Mouse (Mus musculus) kidney, embryonic 16.5 days (tissue): ENCODE data around the gene Rtkn. TPM values are rescaled to one million over a fixed set of nuclear protein-coding genes. Genes with fewer than 3 reads are reported as not detected.

Experiments
- ATAC-seq: fragments of 200-750 bp; cut with Nextera tagmentation; 2 replicates; pipeline ENCODE4 v1.8.0; 2017; ENCODE audit warnings: moderate TSS enrichment; ENCODE audit not compliant: low FRiP score, low TSS enrichment
- H3K27ac ChIP-seq: fragments of 300-500 bp; sonication (generic); 2 replicates; pipeline ENCODE4 v1.5.1; 2014; ENCODE audit warnings: low read length
- H3K27me3 ChIP-seq: fragments of 300-500 bp; sonication (generic); 2 replicates; pipeline ENCODE4 v1.6.1; 2014; ENCODE audit warnings: low read length, control low read depth, mixed read lengths; ENCODE audit not compliant: insufficient read depth
- H3K36me3 ChIP-seq: fragments of 300-500 bp; sonication (generic); 2 replicates; pipeline ENCODE4 v1.6.1; 2014; ENCODE audit warnings: low read length, control low read depth, mixed read lengths; ENCODE audit not compliant: insufficient read depth
- H3K4me1 ChIP-seq: fragments of 300-500 bp; sonication (generic); 2 replicates; pipeline ENCODE4 v1.6.1; 2014; ENCODE audit warnings: low read length, control low read depth, mixed read lengths; ENCODE audit not compliant: insufficient read depth
- H3K4me2 ChIP-seq: fragments of 300-500 bp; sonication (generic); replicated peaks from 2 replicates; pipeline ENCODE4 v1.6.1; 2014; ENCODE audit warnings: low read depth, low read length
- H3K4me3 ChIP-seq: fragments of 300-500 bp; sonication (generic); 2 replicates; pipeline ENCODE4 v1.5.1; 2014; ENCODE audit warnings: mild to moderate bottlenecking, low read length
- H3K9ac ChIP-seq: fragments of 300-500 bp; sonication (generic); replicated peaks from 2 replicates; pipeline ENCODE4 v1.6.1; 2014; ENCODE audit warnings: low read length
- H3K9me3 ChIP-seq: fragments of 300-500 bp; sonication (generic); 2 replicates; pipeline ENCODE4 v1.6.1; 2016; ENCODE audit warnings: low read length, control low read depth
- WGBS: fragments of 180-500 bp; shearing (Covaris S2); extraction: QIAGEN DNeasy Blood & Tissue Kit; methylation state at CpG from one replicate; pipeline ENCODE4 v1.1.7; 2014; 5-methylcytosine and 5-hydroxymethylcytosine counted together
- polyA plus RNA-seq: library from polyadenylated mRNA; unstranded; fragments of >200 nt; fragmentation: Nextera tagmentation; extraction: Ambion mirVana; gene quantifications from 2 replicates; pipeline ENCODE4 v1.2.1, GENCODE M21; 2015

Gene Rtkn
- polyA plus RNA-seq, 1 experiment from 2014 or later = 43.9 TPM

DNA sequence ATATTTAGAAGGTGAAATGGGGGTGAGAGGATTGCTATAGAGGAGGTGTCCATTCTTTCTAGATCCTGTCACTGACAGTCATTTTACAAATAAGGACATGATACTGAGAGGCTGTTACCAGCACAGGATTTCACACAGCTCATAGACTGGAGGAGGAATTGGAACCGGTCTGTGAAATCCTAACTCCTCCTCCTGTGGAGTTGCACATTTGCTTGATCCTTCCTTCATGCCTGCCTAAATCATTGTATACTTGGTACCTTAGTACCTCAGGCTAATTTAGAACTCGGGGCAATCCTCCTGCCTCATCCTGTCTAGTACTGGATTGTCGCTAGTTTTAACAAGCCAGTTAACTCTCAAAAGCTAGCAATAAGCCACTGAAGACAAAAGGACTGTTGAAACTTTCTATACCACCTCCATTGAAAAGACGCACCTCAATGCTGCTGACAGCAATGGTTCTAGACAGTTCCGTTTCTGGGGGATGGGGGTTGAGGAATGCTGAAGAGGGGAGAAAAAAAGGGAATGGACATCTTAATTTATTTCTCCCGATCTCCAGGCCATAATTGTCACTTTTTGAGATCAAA is 29.9 kb downstream of the Rtkn start:
- Histone ChIP-seq H3K4me2 (peak overlapping the region; percentile 80), H3K27me3 (peaks cover 24% of the 10 kb centered on the region), H3K4me3 (peak overlapping the region; percentile 89), H3K4me1 (peaks cover 36% of the 10 kb centered on the region), H3K9ac (peak overlapping the region; percentile 93), H3K9me3 (no peaks in the 10 kb centered on the region), H3K36me3 (no peaks in the 10 kb centered on the region), H3K27ac (peak overlapping the region; percentile 64)
- ATAC-seq = no peak; the same call in 1 of the 2 replicates
- WGBS = 4% methylated on average over 6 of the region's 6 CpGs

GRCm38 (mm10) chr6:83165607-83166242 is 30.5 kb downstream of the Rtkn start, which contains the start of gene Dctn1:
Dctn1 (plus strand) TSS chr6:83165920.
- Histone ChIP-seq H3K9ac (peak within 1 kb of the TSS; percentile 93), H3K27ac (peak within 1 kb of the TSS; percentile 84), H3K27me3 (peaks cover 19% of the 10 kb centered on the region), H3K4me3 (peak within 1 kb of the TSS; percentile 89), H3K4me1 (peaks cover 37% of the 10 kb centered on the region), H3K9me3 (no peaks in the 10 kb centered on the region), H3K36me3 (no peaks in the 10 kb centered on the region), H3K4me2 (peak within 1 kb of the TSS; percentile 80)
- ATAC-seq = peak; percentile 82
- WGBS = under 1% methylated on average over 49 of the region's 58 CpGs

- no peaks in the 10 kb centered on the region for H3K36me3 ChIP-seq
- WGBS = 0% methylated on average over 12 of the region's 12 CpGs
- no peak; the same call in 1 of the 2 replicates for ATAC-seq
- H3K4me1 ChIP-seq = peaks cover 37% of the 10 kb centered on the region
- H3K4me2 ChIP-seq = peak overlapping the region; percentile 80
- H3K27ac ChIP-seq = peak overlapping the region; percentile 84
- H3K27me3 ChIP-seq = peaks cover 14% of the 10 kb centered on the region
- H3K4me3 ChIP-seq = peak overlapping the region; percentile 89
- H3K9me3 ChIP-seq = no peaks in the 10 kb centered on the region
- H3K9ac ChIP-seq = peak overlapping the region; percentile 93
These were observed 31.0 kb downstream of the Rtkn start for GRCm38 (mm10) chr6:83166243-83166630.

GRCm38 (mm10) chr6:83169872-83170271 is 34.6 kb downstream of the Rtkn start:
- 34% methylated on average over 5 of the region's 5 CpGs for WGBS
- Histone ChIP-seq H3K27me3 (no peaks in the 10 kb centered on the region), H3K9ac (no peak overlapping the region), H3K9me3 (no peaks in the 10 kb centered on the region), H3K4me3 (no peak overlapping the region), H3K36me3 (no peaks in the 10 kb centered on the region), H3K4me1 (peaks cover 20% of the 10 kb centered on the region), H3K4me2 (no peak overlapping the region), H3K27ac (no peak overlapping the region)
- ATAC-seq = no peak

DNA sequence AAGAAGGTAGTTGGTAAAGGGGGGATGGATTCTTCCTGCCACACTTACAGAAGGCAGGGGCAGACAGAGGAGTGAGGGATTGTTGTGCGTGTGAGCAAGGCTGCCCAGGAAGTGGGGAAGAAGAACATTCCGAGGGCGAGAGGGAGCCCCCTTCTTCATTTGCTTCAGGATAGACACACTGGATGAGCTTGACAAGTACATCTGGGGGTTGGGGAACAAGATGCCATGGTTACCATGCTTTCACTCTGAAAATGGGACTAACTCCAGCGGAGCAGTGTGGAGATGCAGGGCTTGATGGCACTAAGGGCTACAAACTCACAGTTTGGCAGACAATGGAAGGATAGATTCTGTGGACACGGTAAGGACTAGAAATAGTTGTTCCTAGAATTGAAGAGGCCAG is 35.8 kb downstream of the Rtkn start:
- H3K9ac ChIP-seq = no peak overlapping the region
- no peak overlapping the region for H3K27ac ChIP-seq
- 75% methylated on average over 5 of the region's 5 CpGs for WGBS
- no peak overlapping the region for H3K4me3 ChIP-seq
- H3K4me1 ChIP-seq = peaks cover 17% of the 10 kb centered on the region
- no peak overlapping the region for H3K4me2 ChIP-seq
- no peaks in the 10 kb centered on the region for H3K27me3 ChIP-seq
- no peaks in the 10 kb centered on the region for H3K9me3 ChIP-seq
- no peaks in the 10 kb centered on the region for H3K36me3 ChIP-seq
- no peak for ATAC-seq

- H3K4me2 ChIP-seq = no peak overlapping the region
- 61% methylated on average over 9 of the region's 9 CpGs for WGBS
- no peak overlapping the region for H3K9ac ChIP-seq
- no peak overlapping the region for H3K4me3 ChIP-seq
- no peak overlapping the region for H3K27ac ChIP-seq
- no peaks in the 10 kb centered on the region for H3K9me3 ChIP-seq
- no peaks in the 10 kb centered on the region for H3K36me3 ChIP-seq
- no peaks in the 10 kb centered on the region for H3K27me3 ChIP-seq
- H3K4me1 ChIP-seq = peaks cover 8% of the 10 kb centered on the region; the same call in 1 of the 2 replicates
- no peak for ATAC-seq
These were observed 37.1 kb downstream of the Rtkn start for GRCm38 (mm10) chr6:83172240-83172920.

GRCm38 (mm10) chr6:83175996-83176395 is 40.7 kb downstream of the Rtkn start:
- H3K27me3 ChIP-seq = no peaks in the 10 kb centered on the region

GRCm38 (mm10) chr6:83179390-83180117 is 44.3 kb downstream of the Rtkn start:
- Histone ChIP-seq H3K9me3 (no peaks in the 10 kb centered on the region), H3K4me3 (peak overlapping the region; percentile 26), H3K27ac (no peak overlapping the region), H3K36me3 (peaks cover 19% of the 10 kb centered on the region), H3K27me3 (no peaks in the 10 kb centered on the region), H3K9ac (peak overlapping the region; percentile 22; the same call in 1 of the 2 replicates), H3K4me2 (peak overlapping the region; percentile 55), H3K4me1 (peaks cover 13% of the 10 kb centered on the region)
- ATAC-seq = peak; percentile 77
- WGBS = 21% methylated on average over 12 of the region's 12 CpGs

More at GRCm38 (mm10) chr6:83175996-83176395, 40.7 kb downstream of the Rtkn start:
- H3K4me1 ChIP-seq = peaks cover 13% of the 10 kb centered on the region
- H3K9me3 ChIP-seq = no peaks in the 10 kb centered on the region
- no peak overlapping the region for H3K4me3 ChIP-seq
- H3K9ac ChIP-seq = no peak overlapping the region
- no peak for ATAC-seq
- H3K36me3 ChIP-seq = no peaks in the 10 kb centered on the region
- H3K27ac ChIP-seq = no peak overlapping the region
- WGBS = 77% methylated on average over 8 of the region's 8 CpGs
- H3K4me2 ChIP-seq = no peak overlapping the region

DNA sequence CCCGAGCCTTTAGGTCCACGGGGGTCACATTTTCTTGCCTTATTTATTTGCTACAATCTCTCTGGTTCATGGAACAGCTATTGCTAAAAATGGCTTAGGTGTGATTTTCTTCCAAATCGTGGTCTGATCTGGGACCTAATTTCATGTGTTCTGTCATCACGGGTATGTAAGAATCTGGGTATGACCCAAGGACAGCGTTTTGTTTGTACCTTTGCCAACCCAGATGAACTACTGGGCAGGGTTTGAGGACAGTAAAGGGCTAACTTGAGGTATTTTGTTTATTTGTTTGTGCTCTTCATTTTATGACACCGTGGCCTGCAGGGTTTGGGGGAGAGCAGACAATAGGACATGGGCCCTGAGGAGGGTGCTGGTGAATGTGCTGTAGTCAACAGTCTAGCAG is 45.3 kb downstream of the Rtkn start:
- H3K9me3 ChIP-seq = no peaks in the 10 kb centered on the region
- no peak overlapping the region for H3K4me2 ChIP-seq
- H3K36me3 ChIP-seq = peaks cover 19% of the 10 kb centered on the region
- H3K27me3 ChIP-seq = no peaks in the 10 kb centered on the region
- H3K27ac ChIP-seq = no peak overlapping the region
- H3K4me1 ChIP-seq = peaks cover 14% of the 10 kb centered on the region
- WGBS = 73% methylated on average over 6 of the region's 6 CpGs
- H3K9ac ChIP-seq = no peak overlapping the region
- no peak overlapping the region for H3K4me3 ChIP-seq
- no peak for ATAC-seq
